Mouse (Mus musculus) kidney, embryonic 14.5 days (tissue): ENCODE results near the gene Plpp3. TPM values are rescaled to one million over a fixed set of nuclear protein-coding genes. Genes with fewer than 3 reads are reported as not detected.

Experiments
- ATAC-seq: fragments of 200-750 bp; cut with Nextera tagmentation; 2 replicates; pipeline ENCODE4 v1.8.0; 2017; ENCODE audit warnings: moderate number of reproducible peaks, mild to moderate bottlenecking, moderate TSS enrichment, moderate library complexity; ENCODE audit not compliant: low FRiP score, low TSS enrichment
- H3K27ac ChIP-seq: fragments of 300-500 bp; sonication (generic); 2 replicates; pipeline ENCODE4 v1.5.1; 2014; ENCODE audit warnings: low read depth, mild to moderate bottlenecking, low read length, moderate library complexity, mixed read lengths
- H3K27me3 ChIP-seq: fragments of 300-500 bp; sonication (generic); 2 replicates; pipeline ENCODE4 v1.6.1; 2014; ENCODE audit warnings: mild to moderate bottlenecking, low read length; ENCODE audit not compliant: control insufficient read depth, insufficient read depth
- H3K36me3 ChIP-seq: fragments of 300-500 bp; sonication (generic); 2 replicates; pipeline ENCODE4 v1.6.1; 2014; ENCODE audit warnings: low read length, mixed read lengths; ENCODE audit not compliant: control insufficient read depth, insufficient read depth
- H3K4me1 ChIP-seq: fragments of 300-500 bp; sonication (generic); 2 replicates; pipeline ENCODE4 v1.6.1; 2014; ENCODE audit warnings: low read length, mixed read lengths; ENCODE audit not compliant: control insufficient read depth, insufficient read depth
- H3K4me2 ChIP-seq: fragments of 300-500 bp; sonication (generic); replicated peaks from 2 replicates; pipeline ENCODE4 v1.6.1; 2014; ENCODE audit warnings: low read depth, mild to moderate bottlenecking, low read length
- H3K4me3 ChIP-seq: fragments of 300-500 bp; sonication (generic); 2 replicates; pipeline ENCODE4 v1.5.1; 2014; ENCODE audit warnings: mild to moderate bottlenecking, low read length
- H3K9ac ChIP-seq: fragments of 300-500 bp; sonication (generic); 2 replicates; pipeline ENCODE4 v1.6.1; 2014; ENCODE audit warnings: low read depth, mild to moderate bottlenecking, low read length, moderate library complexity
- H3K9me3 ChIP-seq: fragments of 300-500 bp; sonication (generic); 2 replicates; pipeline ENCODE4 v1.6.1; 2016; ENCODE audit warnings: low read length; ENCODE audit not compliant: control insufficient read depth
- WGBS: fragments of 180-500 bp; shearing (Covaris S2); extraction: QIAGEN DNeasy Blood & Tissue Kit; methylation state at CpG from one replicate; pipeline ENCODE4 v1.1.7; 2014; 5-methylcytosine and 5-hydroxymethylcytosine counted together
- polyA plus RNA-seq: library from polyadenylated mRNA; unstranded; fragments of >200 nt; fragmentation: Nextera tagmentation; extraction: Ambion mirVana; gene quantifications from 2 replicates; pipeline ENCODE4 v1.2.1, GENCODE M21; 2014

Plpp3 gene
- polyA plus RNA-seq, 1 experiment from 2014 or later = 53.0 TPM

DNA sequence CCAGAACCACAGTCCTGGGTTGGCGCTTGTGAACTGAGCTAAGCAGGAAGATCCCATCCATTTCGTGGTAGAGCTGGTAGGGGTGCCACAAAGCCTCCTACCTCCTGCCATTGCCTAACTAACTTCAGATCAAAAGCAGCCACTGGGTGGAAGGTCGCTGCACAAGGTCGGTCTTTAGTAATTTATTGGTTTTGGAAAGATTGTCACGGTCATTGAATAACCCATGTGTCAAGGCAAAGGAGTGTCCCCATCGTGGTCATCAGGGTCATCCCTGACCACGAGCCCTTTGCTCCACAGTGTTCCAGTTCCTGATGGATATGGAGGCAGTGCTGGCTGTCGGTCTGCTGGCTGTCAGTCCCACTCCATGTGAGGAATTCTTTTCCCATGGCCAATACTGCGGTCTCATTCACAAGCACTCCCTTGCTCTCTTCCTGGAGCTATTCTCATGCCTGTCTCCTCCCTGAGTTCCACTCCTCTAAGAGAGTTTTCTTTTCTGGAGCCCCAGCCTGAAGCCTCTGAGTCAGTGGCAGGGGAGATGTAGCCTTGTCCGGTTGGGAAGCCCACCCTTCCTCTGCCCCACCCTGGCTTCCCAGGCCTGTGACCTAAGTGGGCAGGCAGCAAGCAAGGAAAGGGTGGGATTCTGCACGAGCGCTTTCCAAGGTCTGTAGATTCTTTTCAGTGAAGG is 58.7 kb downstream of the Plpp3 start:
- no peak overlapping the region for H3K4me2 ChIP-seq
- 54% methylated on average over 12 of the region's 12 CpGs for WGBS
- no peak overlapping the region for H3K4me3 ChIP-seq
- H3K9ac ChIP-seq = no peak overlapping the region
- H3K9me3 ChIP-seq = no peaks in the 10 kb centered on the region
- peaks cover 38% of the 10 kb centered on the region for H3K36me3 ChIP-seq
- no peaks in the 10 kb centered on the region for H3K27me3 ChIP-seq
- ATAC-seq = no peak
- no peak overlapping the region for H3K27ac ChIP-seq
- H3K4me1 ChIP-seq = peaks cover 6% of the 10 kb centered on the region; the same call in 1 of the 2 replicates

GRCm38 (mm10) chr4:105218202-105218601 is 61.1 kb downstream of the Plpp3 start:
- Histone ChIP-seq H3K27me3 (no peaks in the 10 kb centered on the region), H3K4me1 (peaks cover 6% of the 10 kb centered on the region; the same call in 1 of the 2 replicates), H3K36me3 (peaks cover 40% of the 10 kb centered on the region), H3K4me3 (no peak overlapping the region), H3K9ac (no peak overlapping the region), H3K4me2 (no peak overlapping the region), H3K27ac (no peak overlapping the region), H3K9me3 (no peaks in the 10 kb centered on the region)
- 81% methylated on average over 10 of the region's 10 CpGs for WGBS
- no peak for ATAC-seq

DNA sequence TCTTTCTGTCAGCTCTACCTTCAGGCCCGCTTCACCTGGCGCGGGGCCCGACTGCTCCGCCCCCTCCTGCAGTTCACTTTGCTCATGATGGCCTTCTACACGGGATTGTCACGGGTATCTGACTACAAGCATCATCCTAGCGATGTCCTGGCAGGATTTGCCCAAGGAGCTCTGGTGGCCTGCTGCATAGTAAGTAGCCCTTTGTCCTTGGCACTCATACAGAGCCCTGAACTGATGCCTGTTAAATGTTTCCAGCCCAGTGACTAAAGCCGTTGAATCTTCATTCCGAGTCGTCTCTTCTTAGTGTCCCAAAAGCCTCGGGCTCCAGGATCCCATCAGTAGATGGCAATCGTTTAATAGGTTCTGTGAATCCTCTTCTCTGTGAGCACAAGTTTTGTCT is 62.2 kb downstream of the Plpp3 start:
- H3K4me1 ChIP-seq = peaks cover 6% of the 10 kb centered on the region; the same call in 1 of the 2 replicates
- no peak overlapping the region for H3K4me2 ChIP-seq
- H3K9ac ChIP-seq = no peak overlapping the region
- 93% methylated on average over 13 of the region's 13 CpGs for WGBS
- no peaks in the 10 kb centered on the region for H3K27me3 ChIP-seq
- no peaks in the 10 kb centered on the region for H3K9me3 ChIP-seq
- no peak overlapping the region for H3K4me3 ChIP-seq
- H3K36me3 ChIP-seq = peaks cover 48% of the 10 kb centered on the region
- H3K27ac ChIP-seq = no peak overlapping the region
- no peak for ATAC-seq

GRCm38 (mm10) chr4:105220849-105221248 is 63.7 kb downstream of the Plpp3 start:
- H3K36me3 ChIP-seq = peaks cover 51% of the 10 kb centered on the region
- no peak overlapping the region for H3K27ac ChIP-seq
- H3K9me3 ChIP-seq = no peaks in the 10 kb centered on the region
- no peak overlapping the region for H3K4me3 ChIP-seq
- H3K27me3 ChIP-seq = no peaks in the 10 kb centered on the region
- H3K9ac ChIP-seq = no peak overlapping the region
- no peak overlapping the region for H3K4me2 ChIP-seq
- no peak for ATAC-seq
- 94% methylated on average over 3 of the region's 3 CpGs for WGBS
- no peaks in the 10 kb centered on the region for H3K4me1 ChIP-seq

DNA sequence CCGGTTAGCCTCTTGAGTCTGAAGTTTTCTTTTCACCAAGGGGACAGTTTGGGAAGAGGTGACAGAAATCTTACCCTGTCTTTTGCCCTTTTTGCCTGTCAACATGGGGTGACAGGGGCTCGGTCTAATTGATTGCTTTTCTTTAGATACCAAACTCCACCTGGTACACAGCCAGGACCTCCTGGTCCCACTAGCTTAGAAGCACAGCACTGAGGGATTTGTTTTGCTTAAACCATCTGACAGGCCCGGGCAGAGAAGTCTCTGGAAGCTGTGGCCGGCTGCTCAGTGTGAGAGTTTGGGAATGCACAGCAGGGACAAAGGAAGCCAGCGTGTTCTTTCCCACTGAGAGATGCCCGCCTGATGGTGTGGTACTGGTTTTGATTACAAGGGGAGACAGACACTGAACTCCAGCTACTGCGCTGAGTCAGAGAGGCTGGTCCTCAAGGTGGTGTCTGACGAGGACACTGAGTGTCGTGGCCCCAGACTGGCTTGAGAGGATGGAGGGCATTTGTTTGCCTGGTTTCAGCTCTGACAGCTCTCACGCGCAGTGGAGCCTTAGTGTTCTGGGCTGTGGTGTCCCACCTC is 64.2 kb downstream of the Plpp3 start:
- Histone ChIP-seq H3K4me1 (no peaks in the 10 kb centered on the region), H3K9ac (no peak overlapping the region), H3K36me3 (peaks cover 52% of the 10 kb centered on the region), H3K27ac (no peak overlapping the region), H3K4me2 (no peak overlapping the region), H3K27me3 (no peaks in the 10 kb centered on the region), H3K4me3 (no peak overlapping the region), H3K9me3 (no peaks in the 10 kb centered on the region)
- 84% methylated on average over 11 of the region's 11 CpGs for WGBS
- no peak for ATAC-seq

DNA sequence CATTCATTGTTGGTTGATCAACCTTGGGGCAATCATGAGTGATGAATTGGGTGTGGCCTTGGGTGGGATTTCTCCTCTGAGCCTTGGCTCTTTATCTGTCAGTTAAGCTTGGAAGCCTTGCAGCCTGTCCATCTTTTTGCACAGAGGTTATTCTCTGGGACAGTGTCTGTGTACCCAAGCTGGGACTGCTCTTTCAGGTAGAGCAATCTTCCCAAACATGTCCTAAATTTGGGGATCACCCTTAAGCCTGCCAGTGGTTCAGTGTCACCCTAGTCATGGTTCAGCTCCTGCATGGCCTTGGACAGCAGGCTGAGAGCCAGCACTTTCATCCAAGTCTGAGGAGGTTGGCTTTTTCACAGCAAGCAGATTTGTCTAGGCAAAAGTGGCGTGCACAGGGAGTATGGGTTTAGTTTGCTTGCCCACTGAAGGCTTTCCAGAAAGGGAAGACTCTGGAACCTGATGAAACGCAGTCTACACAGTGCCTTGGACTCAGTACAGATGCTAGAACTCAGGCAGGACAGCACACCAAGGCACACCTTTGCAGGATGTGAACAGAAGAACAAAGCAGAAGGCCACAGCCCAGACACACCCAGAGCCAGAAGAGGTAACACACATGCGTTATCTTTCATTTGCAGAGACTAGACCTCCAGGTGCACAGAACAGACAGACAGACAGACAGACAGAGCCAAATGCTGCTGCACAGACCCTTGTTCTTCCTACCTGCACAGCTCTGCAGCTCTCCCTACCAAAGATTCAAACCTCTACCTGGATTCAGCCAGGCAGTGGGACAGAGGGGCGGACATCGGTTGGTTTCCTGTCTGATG is 66.2 kb downstream of the Plpp3 start:
- Histone ChIP-seq H3K9me3 (no peaks in the 10 kb centered on the region), H3K36me3 (peaks cover 63% of the 10 kb centered on the region), H3K27ac (peak overlapping the region; percentile 18; the same call in 1 of the 2 replicates), H3K4me2 (no peak overlapping the region), H3K4me1 (no peaks in the 10 kb centered on the region), H3K27me3 (no peaks in the 10 kb centered on the region), H3K4me3 (no peak overlapping the region), H3K9ac (no peak overlapping the region)
- ATAC-seq = no peak
- WGBS = 85% methylated on average over 5 of the region's 5 CpGs

DNA sequence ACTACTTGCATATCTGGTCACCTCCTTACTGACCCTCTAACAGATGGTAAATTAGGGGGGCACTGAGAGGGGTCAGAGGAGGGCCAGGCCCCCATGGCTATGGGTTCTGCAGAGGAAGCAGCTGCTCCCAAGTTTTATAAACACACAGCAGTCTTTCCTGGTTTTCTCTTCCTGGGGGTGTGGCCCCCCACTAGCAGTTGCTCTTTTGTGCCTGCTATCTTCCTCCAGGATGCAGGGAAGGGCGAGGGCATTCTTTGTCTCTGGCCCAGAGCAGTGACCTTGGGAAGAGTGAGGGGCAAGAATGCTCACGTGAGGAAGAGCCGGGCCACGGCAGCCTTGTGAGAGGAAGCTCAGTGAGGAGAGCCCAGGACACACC is 66.8 kb downstream of the Plpp3 start:
- no peak overlapping the region for H3K9ac ChIP-seq
- H3K9me3 ChIP-seq = no peaks in the 10 kb centered on the region
- H3K27ac ChIP-seq = no peak overlapping the region; the same call in 1 of the 2 replicates
- H3K36me3 ChIP-seq = peaks cover 63% of the 10 kb centered on the region
- 58% methylated on average over 4 of the region's 4 CpGs for WGBS
- no peaks in the 10 kb centered on the region for H3K4me1 ChIP-seq
- ATAC-seq = no peak
- no peaks in the 10 kb centered on the region for H3K27me3 ChIP-seq
- no peak overlapping the region for H3K4me3 ChIP-seq
- H3K4me2 ChIP-seq = no peak overlapping the region

GRCm38 (mm10) chr4:105225512-105225911 is 68.4 kb downstream of the Plpp3 start:
- Histone ChIP-seq H3K4me2 (no peak overlapping the region), H3K36me3 (peaks cover 54% of the 10 kb centered on the region; the same call in 1 of the 2 replicates), H3K9me3 (no peaks in the 10 kb centered on the region), H3K9ac (no peak overlapping the region), H3K4me3 (no peak overlapping the region), H3K4me1 (no peaks in the 10 kb centered on the region), H3K27me3 (no peaks in the 10 kb centered on the region), H3K27ac (no peak overlapping the region)
- no peak for ATAC-seq
- 62% methylated on average over 2 of the region's 2 CpGs for WGBS

GRCm38 (mm10) chr4:105226351-105226750 is 69.2 kb downstream of the Plpp3 start:
- Histone ChIP-seq H3K36me3 (peaks cover 53% of the 10 kb centered on the region; the same call in 1 of the 2 replicates), H3K4me3 (no peak overlapping the region), H3K27me3 (no peaks in the 10 kb centered on the region), H3K9ac (no peak overlapping the region), H3K9me3 (no peaks in the 10 kb centered on the region), H3K4me2 (no peak overlapping the region), H3K27ac (no peak overlapping the region), H3K4me1 (no peaks in the 10 kb centered on the region)
- WGBS = 91% methylated on average over 6 of the region's 6 CpGs
- no peak for ATAC-seq
